Mouse (Mus musculus): ENCODE measurements around the gene Clec3b. TPM values are rescaled to one million over a fixed set of nuclear protein-coding genes. Genes with fewer than 3 reads are reported as not detected.

Gene Clec3b
- total RNA-seq (2023): not detected

GRCm38 (mm10) chr9:123150241-123151020 lies at the start of gene Clec3b:
Gene Clec3b (plus strand): TSS chr9:123150946.

DNA sequence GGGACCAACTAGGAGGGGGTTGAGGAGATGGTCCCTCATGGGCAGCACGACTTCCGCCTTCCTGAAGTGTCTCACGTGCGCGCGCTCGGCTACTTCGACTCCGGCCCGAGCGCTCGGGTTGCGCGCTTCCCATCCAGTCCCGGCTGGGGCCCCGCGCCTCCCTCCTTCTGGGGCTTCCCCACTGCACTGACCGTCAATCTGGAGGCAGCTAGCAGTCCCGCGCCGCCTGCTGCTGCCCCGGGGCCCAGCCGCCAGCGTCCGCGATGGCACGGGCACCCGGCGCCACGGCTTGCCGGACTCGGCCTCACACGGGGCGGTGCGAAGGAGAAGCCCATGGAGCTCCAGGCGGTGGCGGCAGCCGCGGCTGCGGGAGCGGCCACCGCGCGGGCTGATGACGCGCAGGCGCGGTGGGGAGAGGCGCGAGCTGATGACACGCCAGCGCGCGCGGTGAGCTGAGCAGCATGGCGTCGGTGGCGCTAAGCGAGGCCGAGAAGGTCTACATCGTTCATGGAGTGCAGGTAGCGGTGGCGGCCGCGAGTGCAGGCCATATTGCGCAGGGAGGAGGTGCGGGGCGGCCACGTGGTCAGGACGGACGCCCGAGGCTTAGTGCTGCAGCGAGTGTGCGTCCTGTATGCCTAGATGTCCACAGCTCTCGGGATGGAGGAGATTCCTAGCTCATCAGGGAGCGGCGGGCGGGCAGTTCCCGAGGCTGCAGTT lies 37.8 kb upstream of the Clec3b start, which contains the start of the genes Zdhhc3 and Exosc7:
Gene Zdhhc3, minus strand, starts transcription at position 401 of the 717 bp plus-strand sequence.
Gene Exosc7, plus strand, starts transcription at position 411 of the 717 bp plus-strand sequence.

Other genes starting within 250 kb of the Clec3b start
- gene Zfp105, start 227.9 kb upstream of the Clec3b start, total RNA-seq (2023): under 1 TPM; 0.44 to 0.86 TPM
- gene 1110059G10Rik, start 199.9 kb upstream of the Clec3b start, total RNA-seq (2023): 10 to 100 TPM; 23.2 to 25.3 TPM
- 10 to 100 TPM; 60.1 to 86.8 TPM for gene Kif15, start 199.9 kb upstream of the Clec3b start, total RNA-seq (2023)
- gene Tmem42, start 129.6 kb upstream of the Clec3b start, total RNA-seq (2023): 1 to 10 TPM; 3.7 to 6.0 TPM
- not detected for gene Tgm4, start 116.2 kb upstream of the Clec3b start, total RNA-seq (2023)
- gene Zdhhc3, start 37.7 kb upstream of the Clec3b start, total RNA-seq (2023): 100 to 1,000 TPM; 105 to 116 TPM
- 10 to 100 TPM; 26.9 to 29.5 TPM for gene Exosc7, start 37.7 kb upstream of the Clec3b start, total RNA-seq (2023)
- gene Cdcp1, start 65.1 kb downstream of the Clec3b start, total RNA-seq (2023): under 1 TPM in 1 of 2 experiments, not detected in 1; 0.13 TPM
- gene Tmem158, start 109.8 kb downstream of the Clec3b start, total RNA-seq (2023): under 1 TPM; 0.27 to 0.35 TPM
- 100 to 1,000 TPM; 274 to 275 TPM for gene Lars2, start 216.0 kb downstream of the Clec3b start, total RNA-seq (2023)